Mouse (Mus musculus) testis, adult 2 months (tissue): ENCODE measurements at regions not wholly inside any gene's neighbourhood (a gene's known extent, or its start where the extent isn't known, plus 50 kb on each side); places are given as distances from the start of the nearest gene placed in this dataset.

ENCODE experiments used
- CTCF ChIP-seq: fragments of 200-500 bp; IDR thresholded peaks from 2 replicates; pipeline ENCODE4 v1.5.1; 2012; ENCODE audit warnings: low read depth, mild to moderate bottlenecking, inconsistent platforms, low read length, moderate library complexity; ENCODE audit not compliant: control insufficient read depth, insufficient read depth, insufficient replicate concordance
- POLR2A ChIP-seq: fragments of 200-500 bp; IDR thresholded peaks from 2 replicates; pipeline ENCODE4 v1.6.1; 2012; ENCODE audit warnings: low read depth, mild to moderate bottlenecking, inconsistent platforms, low read length, moderate library complexity; ENCODE audit not compliant: control insufficient read depth

- TF ChIP-seq CTCF (no peak), POLR2A (no peak)
Observed at GRCm38 (mm10) chr15:11742820-11743219, 164.3 kb downstream of the Npr3 start.
